Mouse (Mus musculus) small intestine, adult 2 months (tissue): Measurements from ENCODE around the gene Gna11.

Source experiments
- CTCF ChIP-seq: fragments of 200-500 bp; IDR thresholded peaks from 2 replicates; pipeline ENCODE4 v1.5.1; 2012; ENCODE audit warnings: low read depth, mild to moderate bottlenecking, control low read depth, inconsistent platforms, low read length, moderate library complexity, mixed read lengths; ENCODE audit not compliant: insufficient replicate concordance, insufficient read length; ENCODE audit errors: extremely low read depth
- POLR2A ChIP-seq: fragments of 200-500 bp; IDR thresholded peaks from 2 replicates; pipeline ENCODE4 v1.6.1; 2012; ENCODE audit warnings: low read depth, mild to moderate bottlenecking, control low read depth, inconsistent platforms, low read length, moderate library complexity

DNA sequence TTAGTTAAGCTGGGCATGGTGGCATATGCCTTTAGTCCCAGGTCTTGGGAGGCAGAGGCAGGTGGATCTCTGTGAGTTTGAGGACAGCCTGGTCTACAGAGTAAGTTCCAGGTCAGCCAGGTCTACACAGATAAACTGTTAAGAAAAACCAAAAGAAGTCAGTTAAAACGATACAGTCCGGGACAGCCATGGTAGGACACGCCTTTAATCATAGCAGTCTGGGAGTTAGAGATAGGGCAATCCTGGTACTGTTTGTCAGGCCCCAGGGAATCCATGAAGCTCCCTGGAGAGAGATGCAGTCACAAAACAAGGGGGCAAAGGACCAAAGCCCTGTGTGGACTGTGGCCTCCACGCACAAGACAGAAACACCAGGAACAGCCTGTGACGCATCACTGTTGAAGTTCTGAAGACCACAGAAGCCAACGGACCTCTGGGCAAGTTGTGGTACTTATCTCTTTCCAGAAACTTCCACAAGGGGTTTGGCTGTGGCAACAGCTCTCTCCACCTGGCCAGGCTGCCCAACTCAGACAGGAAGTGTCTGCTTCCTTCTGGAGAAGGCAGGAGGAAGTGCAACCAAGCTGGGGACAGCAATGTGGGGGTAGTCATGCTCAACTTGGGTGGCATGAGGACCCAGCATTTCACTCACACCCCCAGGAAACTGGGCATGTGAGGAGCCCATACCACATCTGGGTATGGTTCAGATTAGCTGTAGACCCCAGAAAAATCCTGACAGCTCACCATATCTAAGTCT, 25.6 kb downstream of the Gna11 start:
- TF ChIP-seq POLR2A (no peak), CTCF (no peak)
